Mouse (Mus musculus) ES-Bruce4 (cell line): ENCODE data around the gene Psma6.

Source experiments
- CTCF ChIP-seq: IDR thresholded peaks from one replicate; pipeline ENCODE4 v1.8.1; 2011; ENCODE audit warnings: low read depth, low read length
- EP300 ChIP-seq: IDR thresholded peaks from 2 replicates; pipeline ENCODE4 v1.6.1; 2011; ENCODE audit warnings: low read depth, low read length; ENCODE audit not compliant: insufficient read depth

- TF ChIP-seq EP300 (no peak), CTCF (no peak)
Measured at GRCm38 (mm10) chr12:55465401-55465983, 81.5 kb downstream of the Psma6 start.
